Mouse (Mus musculus) monocyte, adult 2 months (primary cell): ENCODE measurements around the gene Gm7271.

Experiments
- DNase-seq, 2 experiments: peaks; one replicate each; pipeline ENCODE4 v3.0.0; 2022; ENCODE audit warnings: low spot score in 2 of 2, low read depth in 1 of 2

The Gm7271 gene

GRCm38 (mm10) chr5:76483811-76484210 is at the start of gene Gm7271:
TSS of gene Gm7271 (plus strand) at chr5:76484040.
- DNase-seq = no peak

GRCm38 (mm10) chr5:76437100-76437499 is 46.7 kb upstream of the Gm7271 start:
- DNase-seq = no peak

- DNase-seq = no peak
These were observed 46.1 kb upstream of the Gm7271 start for GRCm38 (mm10) chr5:76437696-76438095.

- DNase-seq = no peak
These were observed 42.4 kb upstream of the Gm7271 start for GRCm38 (mm10) chr5:76441431-76441830.

- DNase-seq = no peak
These were observed 8.9 kb upstream of the Gm7271 start for GRCm38 (mm10) chr5:76474931-76475330.

GRCm38 (mm10) chr5:76476873-76477272 is 7.0 kb upstream of the Gm7271 start:
- DNase-seq = no peak

GRCm38 (mm10) chr5:76477764-76478163 is 6.1 kb upstream of the Gm7271 start:
- no peak for DNase-seq

- no peak for DNase-seq
These were observed 11.3 kb downstream of the Gm7271 start for GRCm38 (mm10) chr5:76495126-76495525.

GRCm38 (mm10) chr5:76522446-76522845 is 38.6 kb downstream of the Gm7271 start:
- DNase-seq = no peak

- peak in 1 of 2 experiments; percentile 10 for DNase-seq
These were observed 40.8 kb downstream of the Gm7271 start for GRCm38 (mm10) chr5:76524623-76525022.

GRCm38 (mm10) chr5:76525066-76525465 is 41.2 kb downstream of the Gm7271 start:
- DNase-seq = no peak

- no peak for DNase-seq
These were observed 42.0 kb downstream of the Gm7271 start for GRCm38 (mm10) chr5:76525829-76526228.

GRCm38 (mm10) chr5:76529040-76529703 is 45.3 kb downstream of the Gm7271 start, which contains the start of gene Exoc1:
TSS of gene Exoc1 (plus strand) at chr5:76529311.
- DNase-seq = peak; percentile 88 to 89

GRCm38 (mm10) chr5:76529704-76530066 is 45.8 kb downstream of the Gm7271 start:
- DNase-seq = no peak

GRCm38 (mm10) chr5:76533186-76533585 is 49.3 kb downstream of the Gm7271 start:
- DNase-seq = no peak

- DNase-seq = no peak
These were observed 52.4 kb downstream of the Gm7271 start for GRCm38 (mm10) chr5:76536231-76536630.

GRCm38 (mm10) chr5:76537578-76537977 is 53.7 kb downstream of the Gm7271 start:
- no peak for DNase-seq

- DNase-seq = no peak
These were observed 56.3 kb downstream of the Gm7271 start for GRCm38 (mm10) chr5:76540181-76540580.

- DNase-seq = no peak
These were observed 57.0 kb downstream of the Gm7271 start for GRCm38 (mm10) chr5:76540842-76541241.

GRCm38 (mm10) chr5:76543200-76543599 is 59.4 kb downstream of the Gm7271 start:
- no peak for DNase-seq

GRCm38 (mm10) chr5:76550426-76550825 is 66.6 kb downstream of the Gm7271 start:
- no peak for DNase-seq

GRCm38 (mm10) chr5:76565321-76565720 is 81.5 kb downstream of the Gm7271 start:
- DNase-seq = peak; percentile 16 to 58
